Mouse (Mus musculus): ENCODE data around the gene Plppr1.
"Not testable (repeated sequence)": the region's sequence is repeated elsewhere in the genome, so short reads cannot be mapped to it uniquely, and the experiment has no call there.

The Plppr1 gene

DNA sequence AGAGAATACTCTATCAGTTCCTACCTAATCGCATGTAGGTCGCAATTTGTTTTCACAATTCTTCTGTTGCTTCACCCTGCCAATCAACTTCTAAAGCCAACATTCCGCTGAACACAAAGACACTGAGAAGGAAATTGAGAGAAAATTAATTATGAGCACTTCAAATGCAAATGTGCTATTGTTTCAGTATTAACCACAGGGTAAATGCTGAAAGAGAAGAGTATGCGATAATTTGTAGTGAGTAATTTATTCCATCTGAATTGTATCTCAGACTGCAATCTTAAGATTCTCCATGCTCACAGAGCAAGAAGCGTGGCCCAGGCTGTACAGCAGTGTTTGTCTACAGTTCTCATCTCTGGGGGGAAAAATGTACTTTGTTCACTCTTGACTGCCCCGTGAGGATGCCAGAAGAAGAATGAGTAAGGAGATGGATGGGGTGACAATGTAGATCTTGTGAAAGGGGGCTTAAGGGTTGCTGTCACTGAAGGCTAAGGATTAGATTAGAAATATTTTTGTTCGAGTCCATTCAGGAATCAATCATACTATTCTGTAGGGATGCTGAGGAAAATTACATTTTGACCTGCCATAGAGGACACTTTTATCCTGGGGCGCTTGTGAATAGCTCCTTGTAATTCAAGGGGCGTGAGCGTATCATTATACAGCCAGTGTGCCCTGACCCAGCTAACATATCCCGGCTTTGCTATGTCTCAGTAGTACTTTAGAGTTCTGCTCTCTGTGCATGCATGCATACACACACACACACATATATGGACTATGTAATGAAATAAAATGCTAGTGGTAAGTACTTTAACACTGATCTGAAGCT is 173.3 kb downstream of the Plppr1 start:
- no peak for DNase-seq (ENCODE audit: low spot score in 2 of 2)

DNA sequence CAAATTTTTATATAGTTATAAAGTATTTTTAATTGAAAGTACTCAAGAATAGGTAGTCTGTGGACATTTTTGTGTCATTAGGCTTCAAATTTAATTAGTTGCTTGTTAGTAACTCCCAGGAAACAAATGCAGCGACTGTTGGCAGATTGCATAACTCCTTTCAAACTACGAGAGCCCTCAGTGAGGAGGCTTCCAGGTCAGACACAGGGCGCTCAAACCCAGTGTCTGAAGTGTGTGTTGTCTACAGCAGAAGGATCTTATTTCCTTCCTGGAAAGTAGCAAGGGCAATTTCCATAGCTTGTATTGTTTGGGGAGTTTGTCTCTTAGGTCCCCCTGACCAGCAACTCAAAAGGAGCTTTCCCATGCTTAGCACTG is 173.9 kb downstream of the Plppr1 start:
- DNase-seq (ENCODE audit: low spot score in 2 of 2), result no peak

DNA sequence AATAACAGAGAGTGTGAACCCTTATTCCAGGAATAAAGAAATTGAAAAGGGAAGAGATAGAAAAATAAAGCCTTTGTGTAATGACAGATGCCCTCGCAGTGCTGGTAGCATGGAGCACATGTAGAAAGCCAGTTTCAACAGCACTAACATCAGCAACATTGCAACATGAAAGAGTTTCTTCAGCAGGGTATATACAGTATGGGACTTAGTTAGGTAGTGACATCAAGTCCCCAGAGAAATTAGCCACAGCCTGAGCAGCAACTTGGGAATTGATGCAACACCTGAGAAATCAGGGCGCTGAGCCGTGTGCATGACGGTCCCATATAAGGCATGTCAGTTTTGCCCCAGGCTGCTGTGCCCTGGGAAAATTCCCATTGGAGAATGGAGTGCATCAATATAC is 179.0 kb downstream of the Plppr1 start:
- no peak for DNase-seq (ENCODE audit: low spot score in 2 of 2)

DNA sequence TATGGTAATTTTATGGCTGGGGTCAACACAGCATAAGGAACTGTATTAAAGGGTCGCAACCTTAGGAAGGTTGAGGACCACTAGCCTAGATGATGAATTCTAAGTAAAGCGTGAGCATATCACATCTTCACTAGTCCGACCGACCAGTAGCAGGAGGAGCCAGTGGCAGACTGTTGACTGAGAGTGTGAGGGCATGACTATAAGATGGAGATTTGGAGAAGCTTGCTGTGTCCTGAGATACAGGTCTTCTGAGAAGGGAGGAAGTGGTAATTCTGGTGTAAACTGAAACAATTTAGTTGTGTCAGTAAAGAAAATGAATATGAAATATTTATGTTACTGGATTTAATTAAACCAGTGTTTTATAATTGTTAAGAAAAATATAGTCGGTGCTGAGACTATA is 180.4 kb downstream of the Plppr1 start:
- peak in 1 of 2 experiments; percentile 13 for DNase-seq (ENCODE audit: low spot score in 2 of 2)

DNA sequence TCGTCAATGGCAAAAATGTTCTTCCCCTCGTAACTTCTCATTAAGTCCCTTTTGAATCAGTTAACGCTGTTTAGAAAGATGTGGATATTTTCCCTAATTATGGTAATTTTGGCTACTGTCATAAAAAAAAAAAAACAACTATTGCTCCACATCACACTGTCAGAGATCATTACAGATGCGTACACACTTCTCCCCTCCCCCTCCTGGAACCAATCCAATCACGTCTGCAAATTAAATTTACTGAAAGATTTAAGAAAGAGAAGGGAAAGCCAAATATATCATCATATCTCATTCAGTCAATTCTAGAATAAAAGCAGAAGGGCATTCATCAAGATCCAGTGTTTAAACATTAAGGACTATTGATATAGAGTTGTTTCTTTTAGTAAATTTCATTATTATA is 185.7 kb downstream of the Plppr1 start:
- no peak for DNase-seq (ENCODE audit: low spot score in 2 of 2)

DNA sequence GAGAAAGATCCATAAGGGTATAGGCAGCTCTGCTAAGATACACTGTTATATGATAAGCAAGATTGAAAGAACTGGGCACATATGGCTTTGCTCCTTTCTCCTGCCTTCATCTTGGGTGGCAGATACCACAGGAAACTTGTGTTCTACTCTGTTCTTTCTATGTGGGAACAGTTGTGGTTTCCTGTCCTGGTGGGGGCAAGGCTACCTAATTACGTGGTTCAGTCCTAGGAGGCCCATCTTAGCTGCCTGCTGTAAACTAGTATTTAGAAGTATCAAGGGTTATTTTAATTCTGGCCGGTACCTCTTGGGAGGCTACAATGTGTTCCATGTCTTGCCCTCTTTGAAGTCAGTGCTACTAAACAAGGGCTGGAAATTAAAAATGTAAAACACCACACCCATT is 186.2 kb downstream of the Plppr1 start:
- DNase-seq (ENCODE audit: low spot score in 2 of 2), result peak; percentile 6 to 35

DNA sequence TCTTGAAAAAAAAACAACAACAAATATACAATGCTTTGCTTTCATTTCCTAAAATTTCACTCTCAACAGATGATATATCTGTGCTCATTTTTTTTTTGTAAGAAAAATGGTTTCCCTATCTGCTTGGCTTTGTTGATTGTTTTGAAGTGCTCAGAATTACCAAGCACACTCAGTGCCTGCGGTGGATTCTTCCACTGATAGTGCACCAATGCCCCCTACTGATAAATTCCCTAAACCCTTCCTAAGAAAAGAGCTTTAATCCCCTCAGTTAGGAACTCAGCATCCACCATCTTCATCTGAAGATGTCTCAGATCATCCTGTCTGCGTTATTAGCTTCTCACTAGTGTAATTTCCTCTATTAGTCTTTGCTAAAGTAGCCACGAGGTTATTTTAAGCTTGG is 192.2 kb downstream of the Plppr1 start:
- DNase-seq (ENCODE audit: low spot score in 2 of 2), result peak; percentile 2 to 10

DNA sequence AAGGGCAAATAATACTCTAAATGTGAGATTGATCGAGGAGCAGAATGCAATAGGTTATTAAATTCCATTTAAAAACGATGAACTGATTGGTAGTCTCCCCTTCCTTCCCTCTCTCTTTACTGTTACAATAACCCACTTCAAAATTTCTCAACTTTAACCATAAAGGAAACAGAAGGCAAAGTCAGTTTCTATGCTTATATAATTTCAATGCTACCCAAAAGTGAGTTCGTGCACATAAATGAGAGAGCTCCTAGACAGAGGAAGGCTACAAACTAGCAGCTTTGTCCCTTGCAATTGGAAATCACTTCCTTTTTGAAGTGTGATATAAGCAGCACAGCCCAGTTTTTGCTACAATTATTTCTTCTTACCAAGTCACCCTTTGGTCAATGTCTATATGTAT is 193.1 kb downstream of the Plppr1 start:
- DNase-seq (ENCODE audit: low spot score in 2 of 2), result no peak

DNA sequence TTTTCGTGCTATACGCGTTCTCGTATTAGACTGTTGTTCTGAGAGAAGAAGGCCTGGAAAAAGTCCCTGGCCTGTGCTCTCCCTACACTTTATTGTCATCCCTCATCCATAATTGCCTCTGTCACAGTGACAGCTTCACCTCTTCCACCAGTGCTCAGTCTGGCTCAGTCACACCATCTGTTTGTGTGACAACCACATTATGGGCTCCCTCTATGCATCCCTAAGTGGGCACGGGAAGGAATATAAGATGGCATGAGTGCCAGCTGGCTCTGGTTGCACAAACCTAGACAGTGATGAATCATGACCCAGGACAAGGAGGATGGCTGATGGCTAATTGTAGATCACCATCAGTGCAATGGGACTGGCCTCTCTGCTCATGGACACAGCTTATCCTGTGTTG is 219.4 kb downstream of the Plppr1 start:
- DNase-seq (ENCODE audit: low spot score in 2 of 2), result no peak

DNA sequence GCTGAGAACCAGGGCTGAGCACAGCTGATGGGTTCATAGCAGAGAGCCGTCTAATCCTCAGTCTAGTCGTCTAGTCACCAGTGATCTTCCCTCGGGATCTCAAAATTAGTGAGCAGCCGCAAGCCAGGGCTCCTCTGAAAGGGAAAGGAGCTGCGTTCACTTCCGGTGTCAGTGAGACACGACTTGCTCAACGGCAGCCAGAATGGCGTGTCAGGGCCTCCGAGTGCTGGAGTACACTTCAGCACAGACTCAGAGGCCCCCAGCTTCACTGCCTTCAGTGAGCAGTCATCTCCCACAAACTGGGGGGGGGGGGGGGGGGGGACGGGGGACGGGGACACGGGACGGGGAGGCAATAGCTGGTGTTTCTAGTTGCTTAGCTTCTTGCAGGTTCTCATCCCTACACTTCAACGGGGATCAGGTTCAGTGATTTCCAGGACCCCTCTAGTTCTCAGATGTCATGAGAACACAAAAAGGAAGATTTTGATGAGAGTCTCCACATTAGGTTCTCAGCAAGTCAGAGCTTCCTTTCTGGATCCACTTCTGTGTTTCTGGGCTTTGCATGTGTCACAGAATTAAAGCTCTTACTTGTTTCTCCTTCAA is 225.7 kb downstream of the Plppr1 start:
- DNase-seq (ENCODE audit: low spot score in 2 of 2), result no peak

DNA sequence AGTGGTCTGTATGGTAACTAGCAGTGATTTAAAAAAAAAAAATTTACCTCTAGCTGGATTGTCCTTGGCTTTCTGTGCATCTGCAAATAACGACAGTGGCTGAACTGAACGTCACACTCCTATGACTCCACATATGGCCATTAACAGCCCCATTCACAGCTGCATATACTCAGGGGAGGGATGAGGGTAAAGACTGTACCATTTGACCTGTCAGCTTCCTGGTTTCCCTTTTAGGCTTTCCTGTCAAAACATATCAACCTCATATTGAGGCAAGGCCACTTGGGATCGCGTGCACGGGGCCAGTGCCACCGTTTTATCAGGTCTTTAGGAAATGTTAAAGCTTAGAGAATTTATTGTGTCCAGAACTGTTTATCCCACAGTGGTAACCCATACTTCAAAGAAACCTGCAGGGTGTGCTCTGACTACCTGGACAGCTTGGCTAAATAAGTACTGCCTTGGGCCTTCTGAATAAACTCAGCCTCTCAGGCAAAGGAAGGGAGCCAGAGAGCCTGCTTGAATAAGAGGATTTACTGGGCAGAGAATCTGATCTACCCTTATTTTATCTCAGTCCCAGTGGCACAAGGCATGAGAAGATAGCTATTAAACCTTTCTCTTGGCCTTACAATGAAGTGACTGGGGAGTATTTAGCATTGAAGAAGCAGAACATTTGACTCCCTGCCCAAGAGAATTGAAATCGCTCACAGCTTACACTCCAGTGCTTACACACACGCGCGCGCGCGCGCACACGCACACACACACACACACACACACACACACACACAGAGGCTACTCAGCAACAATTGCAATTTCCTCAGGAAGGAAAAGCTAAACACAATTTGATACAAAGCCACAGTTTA is 226.5 kb downstream of the Plppr1 start:
- DNase-seq (ENCODE audit: low spot score in 2 of 2), result peak in 1 of 2 experiments; percentile 2

DNA sequence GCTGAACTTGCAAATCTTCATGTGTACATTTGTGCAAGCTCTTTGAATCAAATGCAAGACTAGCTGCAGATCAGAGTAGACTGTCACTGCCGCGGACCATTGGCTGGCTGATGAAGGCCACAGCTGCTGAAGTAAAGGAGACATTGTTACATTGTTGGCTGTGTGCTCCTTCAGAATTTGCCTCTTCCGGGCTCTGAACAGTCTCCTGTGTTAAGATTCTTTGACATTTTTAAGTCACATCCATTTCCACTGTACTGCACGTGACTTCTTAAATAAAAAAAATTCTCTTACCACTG is 227.1 kb downstream of the Plppr1 start:
- no peak for DNase-seq (ENCODE audit: low spot score in 2 of 2)

DNA sequence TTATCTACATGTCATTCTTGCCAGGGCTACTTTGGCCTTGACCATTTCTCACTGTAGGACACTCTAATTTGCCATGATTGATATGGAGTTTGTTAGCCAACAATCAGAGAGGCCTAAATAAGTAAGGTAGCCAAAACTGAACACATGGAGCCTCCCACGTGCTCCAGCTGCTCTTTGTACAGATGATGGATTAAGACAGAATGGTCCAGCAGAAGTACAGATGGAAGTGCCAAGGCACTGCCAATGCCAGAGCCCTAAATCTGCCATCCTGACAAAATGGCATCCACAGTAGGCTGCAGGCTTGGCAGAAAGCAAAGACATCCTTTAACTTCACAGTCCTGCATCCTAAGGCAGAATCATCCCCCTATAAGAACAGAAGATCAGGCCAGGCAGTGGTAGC is 237.4 kb downstream of the Plppr1 start:
- no peak for DNase-seq (ENCODE audit: low spot score in 2 of 2)

DNA sequence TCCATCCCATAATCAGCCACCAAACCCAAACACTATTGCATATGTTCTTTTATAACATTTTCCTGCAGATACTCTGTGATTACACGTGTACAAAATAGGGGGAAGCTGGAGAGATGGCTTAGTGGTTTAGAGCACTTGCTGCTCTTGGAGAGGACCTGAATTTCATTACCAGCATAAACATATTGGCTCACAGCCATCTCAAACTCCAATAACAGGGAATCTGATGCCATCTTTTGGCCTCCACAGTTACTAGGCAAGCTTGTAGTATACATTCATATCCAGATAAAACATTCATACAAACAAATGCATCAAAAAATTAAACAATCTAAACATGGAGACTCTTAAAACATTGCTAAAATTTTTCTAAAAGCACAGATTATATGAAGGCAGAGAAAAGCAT is 240.5 kb downstream of the Plppr1 start:
- no peak for DNase-seq (ENCODE audit: low spot score in 2 of 2)

DNA sequence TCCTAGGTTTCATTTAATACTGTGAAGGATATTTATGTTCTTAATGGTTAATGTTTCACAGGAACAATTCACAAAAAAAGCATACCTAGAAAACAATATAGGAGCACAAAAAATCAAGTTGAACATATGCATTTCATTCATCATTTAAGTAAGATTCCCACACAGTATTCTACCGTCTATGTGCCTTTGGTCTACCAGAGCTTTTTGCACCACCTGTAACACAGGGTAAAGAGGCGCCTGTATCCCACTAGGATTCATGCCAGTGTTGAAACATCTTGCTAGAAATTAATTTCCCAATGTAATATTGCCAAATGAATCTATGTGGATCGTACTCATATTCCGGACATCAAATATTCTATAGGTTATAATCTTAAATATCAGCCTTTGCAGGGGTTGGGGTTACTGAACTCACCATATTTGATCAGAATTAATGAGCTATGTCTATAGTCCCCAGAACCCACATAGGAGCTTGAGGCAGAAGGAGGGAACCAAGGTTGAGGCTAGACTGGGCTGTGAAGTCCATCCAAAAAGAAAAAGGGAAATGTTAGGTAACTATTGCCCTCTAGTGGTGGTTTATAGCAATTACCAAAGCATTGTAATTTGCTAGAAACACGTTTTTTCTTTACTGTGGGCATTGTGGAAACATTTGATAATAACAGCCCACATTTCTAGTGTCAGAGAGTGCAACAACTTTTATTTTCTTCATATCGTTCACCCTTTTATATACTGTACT is 263.0 kb downstream of the Plppr1 start:
- no peak for DNase-seq (ENCODE audit: low spot score in 2 of 2)

DNA sequence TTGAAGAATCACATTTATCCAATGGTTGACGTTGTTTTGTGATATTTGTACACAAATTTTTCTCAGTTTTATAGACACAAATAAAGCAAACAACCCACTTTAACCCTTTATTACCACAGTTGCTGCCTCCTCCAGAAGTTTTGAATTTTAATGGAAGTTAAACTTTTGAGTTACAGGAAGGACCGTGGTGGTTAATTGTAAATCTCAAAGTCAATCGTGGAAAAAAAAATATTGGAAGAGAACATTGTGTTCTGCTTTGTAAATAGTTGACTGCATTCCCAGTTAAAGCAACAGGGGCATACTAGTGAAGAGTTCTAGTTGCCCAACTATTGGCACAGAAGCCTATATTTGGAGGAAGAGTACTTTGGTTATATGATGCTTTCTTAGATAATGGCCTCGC is 278.9 kb downstream of the Plppr1 start:
- not testable (repeated sequence) for DNase-seq (ENCODE audit: low spot score in 2 of 2)

DNA sequence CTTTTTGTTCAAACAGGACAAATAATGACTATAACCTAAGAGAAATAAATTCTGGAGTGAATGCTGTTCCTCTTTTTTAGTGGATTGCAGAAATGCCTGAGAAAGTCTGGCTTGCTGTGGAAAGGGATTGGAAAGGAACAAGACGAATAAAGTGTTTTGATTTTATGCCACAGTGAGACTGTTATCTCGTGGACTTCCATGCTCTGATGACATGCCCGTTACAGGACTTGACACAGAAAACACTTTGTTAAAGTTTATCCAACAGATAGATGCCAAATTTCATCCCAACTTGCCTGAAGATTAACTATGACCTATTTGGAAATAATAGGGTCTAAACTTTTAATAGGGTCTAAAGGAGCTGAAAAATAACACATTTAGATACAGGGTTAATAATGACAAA is 281.0 kb downstream of the Plppr1 start:
- DNase-seq (ENCODE audit: low spot score in 2 of 2), result not testable (repeated sequence)

DNA sequence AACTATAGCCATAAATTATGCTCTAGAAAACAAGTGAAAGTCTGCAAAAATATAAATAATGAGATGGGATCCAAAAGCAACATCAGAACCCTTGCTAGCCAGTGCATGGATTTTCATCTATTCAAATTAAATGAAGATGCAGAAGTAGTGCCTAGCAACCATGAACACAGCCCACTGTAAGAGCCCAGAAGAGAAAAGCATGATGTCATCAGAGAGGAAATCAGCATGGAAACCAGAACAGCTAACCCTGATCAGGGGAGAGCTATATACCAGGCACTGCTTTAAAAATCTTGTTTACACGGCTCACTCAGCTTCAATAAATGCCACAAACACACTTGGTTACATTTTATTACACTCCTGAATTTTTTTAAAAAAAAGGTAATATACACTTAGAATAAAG is 288.9 kb downstream of the Plppr1 start:
- DNase-seq (ENCODE audit: low spot score in 2 of 2), result not testable (repeated sequence)

DNA sequence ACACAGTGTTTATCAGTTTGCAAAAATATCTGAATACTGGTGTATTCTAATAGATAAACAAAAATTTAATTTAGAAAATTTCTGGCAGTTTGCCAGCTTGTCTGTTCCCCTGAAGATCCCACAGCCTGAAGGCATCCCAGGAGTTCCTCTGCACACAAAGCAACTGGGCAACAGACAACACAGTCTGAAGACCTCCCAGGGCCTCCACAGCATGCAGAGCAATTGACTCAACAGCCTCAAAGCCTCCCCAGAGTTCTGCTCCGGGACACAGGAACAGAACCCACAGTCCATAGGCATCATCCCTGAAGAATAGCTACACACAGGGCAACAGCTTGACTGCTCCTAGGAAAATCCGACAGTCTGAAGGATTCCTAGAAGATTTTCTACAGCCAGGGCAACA is 289.6 kb downstream of the Plppr1 start:
- no peak for DNase-seq (ENCODE audit: low spot score in 2 of 2)

DNA sequence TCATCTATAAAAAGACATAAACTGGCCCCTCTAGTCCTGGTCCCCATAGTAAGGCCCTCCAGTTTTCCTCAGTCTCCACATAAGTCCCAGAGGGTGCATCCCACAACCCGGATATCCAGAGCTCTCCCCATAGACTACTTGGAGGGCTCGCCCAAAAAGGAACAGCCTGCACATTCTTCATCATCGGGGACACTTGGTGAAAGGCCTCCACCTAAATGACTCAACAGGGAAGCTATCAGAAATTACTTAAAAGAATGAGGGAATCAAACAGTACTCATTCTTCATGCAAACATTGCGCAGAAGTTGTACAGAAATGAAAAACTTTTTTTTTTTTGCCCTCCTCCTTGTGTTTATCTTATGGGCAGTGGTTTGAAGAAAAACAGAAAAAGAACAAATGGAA is 291.4 kb downstream of the Plppr1 start:
- no peak for DNase-seq (ENCODE audit: low spot score in 2 of 2)

DNA sequence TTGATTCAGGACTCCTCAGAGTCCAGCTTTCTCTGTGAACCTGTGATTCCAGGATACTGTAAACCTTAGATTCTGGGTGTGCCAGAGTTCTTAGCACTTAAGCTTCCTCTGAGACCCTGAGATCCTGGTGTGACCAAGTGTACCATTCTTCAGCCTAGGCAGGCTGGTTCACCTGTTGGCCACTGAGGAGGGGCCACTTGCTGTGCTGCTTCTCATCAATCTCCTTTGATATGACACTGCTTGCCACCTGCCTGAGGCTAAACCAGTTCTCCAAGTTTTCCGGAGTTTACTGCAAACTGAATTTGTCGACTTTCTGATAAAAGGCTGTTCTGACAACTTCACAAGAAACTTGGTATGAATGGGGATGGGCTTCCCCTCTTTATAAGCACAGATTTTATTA is 298.0 kb downstream of the Plppr1 start:
- DNase-seq (ENCODE audit: low spot score in 2 of 2), result no peak

DNA sequence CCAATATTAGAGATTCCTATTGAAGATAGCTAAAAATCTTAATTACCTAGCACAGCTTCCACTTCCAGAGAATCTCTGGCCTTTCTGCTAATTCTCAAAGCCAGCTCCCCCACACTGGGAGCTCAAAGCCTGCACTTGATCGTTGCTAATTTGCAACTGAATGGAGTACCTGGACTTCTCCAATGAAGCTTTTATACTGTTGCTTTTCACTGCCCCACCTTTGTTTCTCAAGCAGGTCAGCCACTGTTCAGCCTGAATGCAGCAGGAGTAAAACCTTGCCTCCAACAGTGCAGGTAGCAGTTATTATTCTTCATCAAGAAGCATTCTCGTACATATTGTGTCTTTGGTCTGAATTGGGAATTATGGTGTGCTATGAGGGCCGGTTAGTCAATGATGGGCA is 309.0 kb downstream of the Plppr1 start:
- not testable (repeated sequence) for DNase-seq (ENCODE audit: low spot score in 2 of 2)

Data from natural killer cell, adult 2 months (primary cell).